Mouse (Mus musculus): ENCODE results near the gene Uncx. TPM values are rescaled to one million over a fixed set of nuclear protein-coding genes. Genes with fewer than 3 reads are reported as not detected.
"Not testable (repeated sequence)": the region's sequence is repeated elsewhere in the genome, so short reads cannot be mapped to it uniquely, and the experiment has no call there.

Uncx gene
- polyA plus RNA-seq, 1 experiment from 2014 or later, result not detected

DNA sequence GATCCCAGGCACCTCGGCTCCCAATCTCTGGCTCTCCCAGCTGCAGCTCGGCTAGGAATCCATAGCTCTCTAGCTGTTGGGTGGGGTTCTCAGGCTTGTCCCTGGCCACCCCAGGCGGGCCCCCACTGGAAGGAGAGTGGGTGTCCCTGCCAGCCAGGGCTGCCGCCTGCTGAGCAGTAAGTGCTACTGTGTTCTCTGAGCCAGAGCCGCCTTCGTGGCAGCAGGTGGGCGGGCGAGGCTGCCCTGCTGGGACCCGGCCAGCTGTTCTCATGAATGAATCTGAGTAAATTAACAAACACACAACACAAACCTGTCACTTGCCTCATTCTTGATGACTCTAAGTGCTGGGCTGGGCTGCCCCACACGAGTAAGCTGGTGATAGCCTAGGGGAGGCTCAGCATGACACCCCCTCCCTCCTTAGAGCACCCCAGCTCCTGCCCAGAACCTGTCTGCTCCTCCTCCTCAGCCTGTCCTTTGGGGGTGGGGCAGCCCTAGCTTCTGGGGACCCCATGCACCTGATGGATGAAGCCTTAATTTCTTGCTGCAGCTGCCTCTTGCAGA is 38.1 kb downstream of the Uncx start:
- Histone ChIP-seq H3K9ac (replicated peaks) (no peak overlapping the region), H3K4me2 (ENCODE audit: low read depth, low read length) (no peak overlapping the region), H3K4me3 (ENCODE audit: low read depth, low read length) (no peak overlapping the region), H3K4me1 (ENCODE audit: insufficient read depth) (no peaks in the 10 kb centered on the region), H3K9me3 (ENCODE audit: low read length) (no peaks in the 10 kb centered on the region), H3K36me3 (replicated peaks; ENCODE audit: insufficient read depth, low read length) (no peaks in the 10 kb centered on the region), H3K27ac (ENCODE audit: low read depth) (no peak overlapping the region), H3K27me3 (ENCODE audit: insufficient read depth, low read length) (peaks cover 62% of the 10 kb centered on the region)
- WGBS (ENCODE audit: insufficient replicate concordance), result 4% methylated on average over 10 of the region's 10 CpGs
- ATAC-seq (no peak), DNase-seq (no peak)
- no peak for TF ChIP-seq EP300 (IDR thresholded peaks at IDR 0.05; ENCODE audit: low read depth)
- no peak for TF ChIP-seq CTCF (IDR thresholded peaks at IDR 0.05; ENCODE audit: low read depth)

- H3K4me3 ChIP-seq (ENCODE audit: low read depth, low read length), result no peak overlapping the region
- DNase-seq (no peak), ATAC-seq (no peak)
- no peak overlapping the region for H3K9ac ChIP-seq (replicated peaks)
- TF ChIP-seq CTCF (IDR thresholded peaks at IDR 0.05; ENCODE audit: low read depth) (no peak), EP300 (IDR thresholded peaks at IDR 0.05; ENCODE audit: low read depth) (no peak)
- 5% methylated on average over 39 of the region's 39 CpGs for WGBS (ENCODE audit: insufficient replicate concordance)
- no peaks in the 10 kb centered on the region for H3K4me1 ChIP-seq (ENCODE audit: insufficient read depth)
- H3K27ac ChIP-seq (ENCODE audit: low read depth), result no peak overlapping the region
- no peak overlapping the region for H3K4me2 ChIP-seq (ENCODE audit: low read depth, low read length)
- H3K27me3 ChIP-seq (ENCODE audit: insufficient read depth, low read length), result peaks cover 65% of the 10 kb centered on the region
- H3K9me3 ChIP-seq (ENCODE audit: low read length), result no peaks in the 10 kb centered on the region
- no peaks in the 10 kb centered on the region for H3K36me3 ChIP-seq (replicated peaks; ENCODE audit: insufficient read depth, low read length)
Observed at GRCm38 (mm10) chr5:139584971-139585747, 41.9 kb downstream of the Uncx start.

- H3K27me3 ChIP-seq (ENCODE audit: insufficient read depth, low read length), result peaks cover 59% of the 10 kb centered on the region
- 15% methylated on average over 8 of the region's 8 CpGs for WGBS (ENCODE audit: insufficient replicate concordance)
Observed at GRCm38 (mm10) chr5:139585748-139586060, 42.4 kb downstream of the Uncx start.

GRCm38 (mm10) chr5:139587459-139587858 is 44.2 kb downstream of the Uncx start:
- H3K9me3 ChIP-seq (ENCODE audit: low read length); DNase-seq; ATAC-seq; H3K4me1 ChIP-seq (ENCODE audit: insufficient read depth); H3K4me2 ChIP-seq (ENCODE audit: low read depth, low read length); H3K36me3 ChIP-seq (replicated peaks; ENCODE audit: insufficient read depth, low read length); H3K27ac ChIP-seq (ENCODE audit: low read depth); H3K9ac ChIP-seq (replicated peaks); H3K4me3 ChIP-seq (ENCODE audit: low read depth, low read length): not testable (repeated sequence)
- peaks cover 44% of the 10 kb centered on the region for H3K27me3 ChIP-seq (ENCODE audit: insufficient read depth, low read length)
- TF ChIP-seq CTCF (IDR thresholded peaks at IDR 0.05; ENCODE audit: low read depth), result peak; percentile 38
- WGBS (ENCODE audit: insufficient replicate concordance), result 73% methylated on average over 4 of the region's 5 CpGs

More at GRCm38 (mm10) chr5:139585748-139586060, 42.4 kb downstream of the Uncx start:
- DNase-seq (no peak), ATAC-seq (no peak)
- Histone ChIP-seq H3K4me1 (ENCODE audit: insufficient read depth) (no peaks in the 10 kb centered on the region), H3K4me3 (ENCODE audit: low read depth, low read length) (no peak overlapping the region), H3K9ac (replicated peaks) (no peak overlapping the region), H3K27ac (ENCODE audit: low read depth) (no peak overlapping the region), H3K4me2 (ENCODE audit: low read depth, low read length) (no peak overlapping the region), H3K9me3 (ENCODE audit: low read length) (no peaks in the 10 kb centered on the region), H3K36me3 (replicated peaks; ENCODE audit: insufficient read depth, low read length) (no peaks in the 10 kb centered on the region)
- TF ChIP-seq CTCF (IDR thresholded peaks at IDR 0.05; ENCODE audit: low read depth), result no peak
- TF ChIP-seq EP300 (IDR thresholded peaks at IDR 0.05; ENCODE audit: low read depth), result no peak

DNA sequence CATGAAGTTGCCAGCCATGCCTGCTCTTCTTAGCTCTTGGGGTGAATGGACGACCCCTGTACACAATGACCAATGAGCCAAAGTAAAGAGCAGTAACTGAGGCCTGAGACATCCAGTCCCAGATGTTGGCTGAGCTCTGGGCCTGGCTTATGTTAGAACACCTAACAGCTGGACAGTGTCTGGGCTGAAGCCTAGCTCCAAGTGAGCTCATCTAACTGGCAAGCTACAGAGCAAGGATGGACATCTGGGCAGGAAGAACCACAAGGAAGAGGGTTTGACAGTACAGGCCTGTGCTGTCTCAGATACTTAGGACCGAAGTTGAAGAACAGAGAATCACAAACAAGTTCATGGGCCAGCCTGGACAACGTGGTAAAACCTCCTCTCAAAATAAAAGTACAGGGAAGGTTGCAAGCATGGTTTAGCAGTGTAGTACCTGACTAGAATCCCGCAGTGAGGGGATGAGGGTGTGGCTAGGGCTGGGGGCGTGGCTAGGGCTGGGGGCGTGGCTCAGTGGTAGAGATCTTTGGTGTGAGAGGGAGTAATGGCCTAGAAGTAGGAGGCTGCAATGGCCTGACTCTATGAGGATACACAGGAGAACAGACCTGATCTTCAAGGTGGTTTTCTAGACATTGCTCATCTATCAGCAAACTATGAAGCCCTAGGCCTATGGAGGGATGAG is 47.5 kb downstream of the Uncx start:
- DNase-seq, result peak; percentile 32
- ATAC-seq, result not testable (repeated sequence)
- 35% methylated on average over 6 of the region's 6 CpGs for WGBS (ENCODE audit: insufficient replicate concordance)

GRCm38 (mm10) chr5:139592011-139592410 is 48.7 kb downstream of the Uncx start:
- DNase-seq (no peak), ATAC-seq (no peak)
- Histone ChIP-seq H3K27ac (ENCODE audit: low read depth) (no peak overlapping the region), H3K4me3 (ENCODE audit: low read depth, low read length) (no peak overlapping the region), H3K36me3 (replicated peaks; ENCODE audit: insufficient read depth, low read length) (no peaks in the 10 kb centered on the region), H3K4me2 (ENCODE audit: low read depth, low read length) (no peak overlapping the region), H3K27me3 (ENCODE audit: insufficient read depth, low read length) (peaks cover 21% of the 10 kb centered on the region), H3K4me1 (ENCODE audit: insufficient read depth) (no peaks in the 10 kb centered on the region), H3K9ac (replicated peaks) (no peak overlapping the region), H3K9me3 (ENCODE audit: low read length) (no peaks in the 10 kb centered on the region)
- TF ChIP-seq CTCF (IDR thresholded peaks at IDR 0.05; ENCODE audit: low read depth) (no peak), EP300 (IDR thresholded peaks at IDR 0.05; ENCODE audit: low read depth) (no peak)
- WGBS (ENCODE audit: insufficient replicate concordance), result 68% methylated on average over 3 of the region's 3 CpGs

More for the DNA sequence above, 47.5 kb downstream of the Uncx start:
- not testable (repeated sequence) for H3K36me3 ChIP-seq (replicated peaks; ENCODE audit: insufficient read depth, low read length); H3K27ac ChIP-seq (ENCODE audit: low read depth); H3K4me3 ChIP-seq (ENCODE audit: low read depth, low read length); H3K9ac ChIP-seq (replicated peaks); H3K4me2 ChIP-seq (ENCODE audit: low read depth, low read length); H3K4me1 ChIP-seq (ENCODE audit: insufficient read depth); H3K9me3 ChIP-seq (ENCODE audit: low read length)
- H3K27me3 ChIP-seq (ENCODE audit: insufficient read depth, low read length), result peaks cover 29% of the 10 kb centered on the region

Measured in liver, postnatal 0 days (tissue).